Mouse (Mus musculus) liver, adult 2 months (tissue): ENCODE results near the gene 2410004P03Rik.

Source experiments
- CTCF ChIP-seq: fragments of 200-500 bp; IDR thresholded peaks from 2 replicates; pipeline ENCODE4 v1.5.1; 2011; ENCODE audit warnings: low read depth, low read length, control low read depth
- POLR2A ChIP-seq: fragments of 200-500 bp; IDR thresholded peaks from 2 replicates; pipeline ENCODE4 v1.6.1; 2011; ENCODE audit warnings: low read length, control low read depth; ENCODE audit not compliant: insufficient read depth; ENCODE audit errors: extremely low read depth

GRCm38 (mm10) chr12:17061183-17061722 lies 49.7 kb upstream of the 2410004P03Rik start:
- TF ChIP-seq CTCF (no peak), POLR2A (no peak)
